22 mouse cellular contexts compared by ENCODE assay signal in the genomic region with DNA sequence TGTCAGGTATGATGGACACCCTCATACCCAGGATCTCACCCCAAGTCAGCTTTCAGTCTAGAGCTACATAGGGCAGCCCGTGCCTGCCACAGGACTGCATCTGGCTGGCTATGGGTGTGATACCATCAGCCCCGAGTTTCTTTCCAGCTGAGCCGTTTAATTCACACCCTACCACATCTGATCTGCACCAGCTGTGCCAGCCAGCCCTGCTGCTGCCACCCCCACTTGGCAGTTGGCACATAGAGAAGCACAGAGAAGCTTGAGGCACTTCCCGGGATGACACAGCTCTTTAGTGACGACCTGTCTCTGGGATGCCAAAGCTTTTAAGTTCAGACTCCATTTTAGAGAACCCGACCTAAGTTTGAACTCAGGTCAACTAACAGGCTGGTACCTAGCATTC. TPM values are rescaled to one million over a fixed set of nuclear protein-coding genes. Genes with fewer than 3 reads are reported as not detected.
DNase-seq lines count a peak whose midpoint lies in the region; TF ChIP-seq lines count a peak whose summit lies in the region.
"Had no signal": no experiment of that assay in that cellular context is flagged by ENCODE, and none has a peak within 500 bp of the region (broad histone marks: within the 10 kb centered on the region; RNA-seq: fewer than 3 reads in every experiment).

No protein-coding gene starts in this region.

- intact Hi-C loops in left cerebral cortex, postnatal 14 days (cut with DNase I) = no loop called here
- intact Hi-C loops in left cerebral cortex, postnatal 4 days (cut with DNase I) = no loop called here

- no peaks in the 10 kb centered on the region for H3K27me3 ChIP-seq in thymus, adult 2 months (ENCODE audit: control insufficient read depth, insufficient read depth, low read length)
- H3K27me3 ChIP-seq: embryonic facial prominence, embryonic 12.5 days; forebrain, embryonic 15.5 days had no signal

- no peak for TF ChIP-seq POLR2A in thymus, adult 2 months (IDR thresholded peaks at IDR 0.05; ENCODE audit: control insufficient read depth, extremely low read depth, insufficient read depth, low read length, poor library complexity)

- no peaks in the 10 kb centered on the region for H3K4me1 ChIP-seq in thymus, adult 2 months (replicated peaks; ENCODE audit: control insufficient read depth, insufficient read depth, low read length)
- H3K4me1 ChIP-seq: embryonic facial prominence, embryonic 10.5 days; embryonic facial prominence, embryonic 12.5 days; forebrain, embryonic 13.5 days; forebrain, embryonic 15.5 days had no signal

- 70% methylated on average over 6 of the region's 6 CpGs for WGBS in thymus, adult 2 months

- peak; percentile 38 for DNase-seq in cerebellum, adult 9-11 months
- DNase-seq in cerebellum, postnatal 10 days = no peak
- DNase-seq in left cerebral cortex, postnatal 14 days (ENCODE audit: low spot score in 2 of 2) = peak; percentile 25 to 52
- DNase-seq in left cerebral cortex, postnatal 4 days = no peak
- DNase-seq in right cerebral cortex, postnatal 14 days = peak; percentile 11
- DNase-seq in right cerebral cortex, postnatal 10 days (ENCODE audit: low spot score in 2 of 2) = no peak
- DNase-seq in thymus, adult 2 months = no peak
- DNase-seq: adrenal gland, adult 2 months; adrenal gland, postnatal 10 days; adrenal gland, postnatal 25 days; forebrain, postnatal 0 days had no signal

- TF ChIP-seq CTCF in thymus, adult 2 months (IDR thresholded peaks at IDR 0.05; ENCODE audit: borderline replicate concordance, control insufficient read depth, extremely low read depth, insufficient read depth, low read length, poor library complexity) = no peak

- no peaks in the 10 kb centered on the region for H3K36me3 ChIP-seq in thymus, adult 2 months (ENCODE audit: control insufficient read depth, insufficient read depth, low read length)
- H3K36me3 ChIP-seq: embryonic facial prominence, embryonic 10.5 days; embryonic facial prominence, embryonic 12.5 days; forebrain, embryonic 15.5 days had no signal

- no peak overlapping the region for H3K27ac ChIP-seq in thymus, adult 2 months (ENCODE audit: control insufficient read depth, insufficient read depth, low read length)
- H3K27ac ChIP-seq: embryonic facial prominence, embryonic 10.5 days; embryonic facial prominence, embryonic 12.5 days; forebrain, embryonic 13.5 days; forebrain, embryonic 15.5 days had no signal

- H3K4me3 ChIP-seq in thymus, adult 2 months (ENCODE audit: control insufficient read depth, insufficient read depth, low read length) = no peak overlapping the region
- H3K4me3 ChIP-seq: embryonic facial prominence, embryonic 10.5 days; embryonic facial prominence, embryonic 12.5 days; forebrain, embryonic 13.5 days; forebrain, embryonic 15.5 days had no signal

RNA-seq across cellular contexts. Expression of gene Zdhhc25, which starts 51.8 kb away (rescaled TPM):
- total RNA-seq in left cerebral cortex, postnatal 14 days (2021) = not detected
- not detected for total RNA-seq in left cerebral cortex, postnatal 4 days (2021)
- polyA plus RNA-seq in thymus, adult 2 months (2012; rRNA removed) = 0.09 TPM in 1 of 2 replicates, not detected in the other
- total RNA-seq: adrenal gland, adult 2 months; adrenal gland, postnatal 10 days; adrenal gland, postnatal 25 days; adrenal gland, postnatal 4 days; ES-E14; forebrain, postnatal 0 days; MEL had no signal
- polyA plus RNA-seq: adrenal gland, adult 2 months; cortical plate, adult 2 months; embryonic facial prominence, embryonic 10.5 days; embryonic facial prominence, embryonic 12.5 days; embryonic facial prominence, embryonic 14.5 days; forebrain, embryonic 11.5 days; forebrain, embryonic 13.5 days; forebrain, embryonic 15.5 days; forebrain, postnatal 0 days; frontal cortex, adult 2 months had no signal

Comparison
In these comparisons a context has a peak if more than half of its experiments do, and no peak if none do; other contexts are left out.
1. DNase-seq: peak in cerebellum, adult 9-11 months (single experiment), left cerebral cortex, postnatal 14 days (2 of 2) and right cerebral cortex, postnatal 14 days (single experiment); none in cerebellum, postnatal 10 days (0 of 2), left cerebral cortex, postnatal 4 days (single experiment), right cerebral cortex, postnatal 10 days (0 of 2) and thymus, adult 2 months (single experiment).